Mouse (Mus musculus) neutrophil, adult 5-6 weeks (primary cell): ENCODE measurements around the gene Gm3047. TPM values are rescaled to one million over a fixed set of nuclear protein-coding genes. Genes with fewer than 3 reads are reported as not detected.
"Not testable (repeated sequence)": the region's sequence is repeated elsewhere in the genome, so short reads cannot be mapped to it uniquely, and the experiment has no call there.

Source experiments
- ATAC-seq: fragments of 151-379, 151-347 bp; 2 replicates; pipeline ENCODE4 v1.8.0; 2017; ENCODE audit warnings: mild to moderate bottlenecking, moderate TSS enrichment; ENCODE audit not compliant: insufficient number of reproducible peaks, poor library complexity, low FRiP score, severe bottlenecking; ENCODE audit errors: extremely low read depth
- total RNA-seq: library from RNA; stranded (forward); fragments of 200-1000 nt; gene quantifications from 2 replicates; pipeline ENCODE4 v1.2.3, GENCODE M21; 2017

Gene Gm3047
- total RNA-seq: not detected in 2 replicates

DNA sequence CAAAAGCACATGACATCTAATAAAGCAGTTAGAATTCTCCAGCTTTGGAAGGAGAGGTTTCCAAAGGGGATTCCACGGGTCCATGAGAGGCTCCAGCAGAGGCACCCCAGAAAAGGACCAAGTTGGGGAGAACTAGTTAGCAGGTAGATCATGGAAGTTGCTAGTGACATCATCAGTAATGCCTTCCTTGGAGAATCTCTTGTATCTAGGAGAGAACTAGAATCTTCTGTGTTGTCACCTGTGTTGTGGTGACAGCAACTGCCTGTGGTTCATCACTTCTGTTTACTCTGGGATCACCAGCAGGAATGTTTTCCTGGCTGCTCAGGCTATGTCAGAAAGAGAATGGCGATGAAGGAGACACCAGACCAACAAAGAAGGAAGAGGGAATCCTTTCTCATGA, at the start of gene Gm3047:
Gene Gm3047, plus strand, starts transcription at position 301 of the 400 bp plus-strand sequence.
- not testable (repeated sequence) for ATAC-seq

Other genes starting within 250 kb of the Gm3047 start
- gene Gm3149, start 238.1 kb upstream of the Gm3047 start, total RNA-seq: not detected in 2 replicates
- not detected in 2 replicates for gene 2610042L04Rik, start 220.6 kb upstream of the Gm3047 start, total RNA-seq
- not detected in 2 replicates for gene Gm3159, start 157.9 kb upstream of the Gm3047 start, total RNA-seq
- gene Gm3164, start 140.0 kb upstream of the Gm3047 start, total RNA-seq: 0.47 TPM in 1 of 2 replicates, not detected in the other
- 1.2 TPM in 1 of 2 replicates, not detected in the other for gene Gm3173, start 124.4 kb upstream of the Gm3047 start, total RNA-seq
- gene Gm3182, start 73.7 kb upstream of the Gm3047 start, total RNA-seq: 0.58 TPM in 1 of 2 replicates, not detected in the other
- not detected in 2 replicates for gene Gm8159, start 76.9 kb downstream of the Gm3047 start, total RNA-seq
- not detected in 2 replicates for gene Gm3239, start 108.8 kb downstream of the Gm3047 start, total RNA-seq
- gene Gm7876, start 153.8 kb downstream of the Gm3047 start, total RNA-seq: not detected in 2 replicates
- gene Gm3252, start 171.4 kb downstream of the Gm3047 start, total RNA-seq: not detected in 2 replicates
- gene Gm9602, start 220.9 kb downstream of the Gm3047 start, total RNA-seq: not detected in 2 replicates